Mouse (Mus musculus) layer of hippocampus, postnatal 14 days (tissue): ENCODE measurements at regions not wholly inside any gene's neighbourhood (a gene's known extent, or its start where the extent isn't known, plus 50 kb on each side); places are given as distances from the start of the nearest gene placed in this dataset.

ENCODE experiments used
- DNase-seq, 2 experiments: peaks; one replicate each; pipeline ENCODE4 v3.0.0; 2021 to 2022; ENCODE audit warnings: low spot score in 2 of 2, mixed read lengths in 1 of 2

- no peak for DNase-seq
Measured at GRCm38 (mm10) chr2:108289696-108290430, 990.7 kb upstream of the Kif18a start.

GRCm38 (mm10) chr2:108302776-108303175 is 977.8 kb upstream of the Kif18a start:
- peak in 1 of 2 experiments; percentile 15 for DNase-seq
